Mouse (Mus musculus) right cerebral cortex, postnatal 10 days (tissue): ENCODE measurements at regions not wholly inside any gene's neighbourhood (a gene's known extent, or its start where the extent isn't known, plus 50 kb on each side); places are given as distances from the start of the nearest gene placed in this dataset.

Experiments used
- DNase-seq, 2 experiments: peaks; one replicate each; pipeline ENCODE4 v3.0.0; 2021; ENCODE audit warnings: low spot score in 2 of 2

DNA sequence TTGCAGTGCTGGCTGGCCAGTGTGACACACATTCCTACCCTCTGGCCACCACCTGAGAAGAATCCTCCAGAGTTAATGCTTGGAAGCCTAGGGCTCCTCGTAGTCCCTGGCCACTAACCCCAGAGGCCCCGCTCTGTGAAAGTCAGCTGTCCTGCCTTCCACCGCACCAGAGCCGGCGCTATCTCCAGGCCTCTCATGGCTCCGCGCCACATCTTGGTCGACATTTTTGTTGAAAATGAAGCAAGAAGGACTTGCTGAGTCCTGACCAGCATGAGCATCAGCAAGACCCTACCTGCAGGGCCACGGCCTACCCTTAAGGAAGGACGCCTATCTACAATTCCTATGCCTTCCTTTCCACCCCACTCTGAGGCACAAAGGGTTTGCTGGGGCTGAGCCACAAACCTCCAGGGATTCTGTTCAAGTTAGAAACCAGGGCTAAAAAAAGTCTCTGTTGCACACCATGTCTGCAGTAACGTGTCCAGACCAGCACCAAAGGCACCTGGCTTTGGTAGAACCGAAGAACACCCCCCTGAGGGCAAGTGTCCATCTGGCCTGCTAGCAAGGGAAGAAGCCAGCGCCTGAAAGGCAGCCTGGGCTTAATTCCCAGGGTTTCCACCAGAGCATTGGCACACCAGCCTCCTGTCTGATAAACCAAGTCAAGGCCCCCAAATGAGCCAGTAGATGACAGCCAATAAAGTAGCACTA lies 97.5 kb upstream of the Spred2 start:
- no peak for DNase-seq

- no peak for DNase-seq
Measured at GRCm38 (mm10) chr11:19827996-19828395, 96.2 kb upstream of the Spred2 start.

- DNase-seq: no peak
Measured at GRCm38 (mm10) chr11:19828959-19829401, 95.2 kb upstream of the Spred2 start.

DNA sequence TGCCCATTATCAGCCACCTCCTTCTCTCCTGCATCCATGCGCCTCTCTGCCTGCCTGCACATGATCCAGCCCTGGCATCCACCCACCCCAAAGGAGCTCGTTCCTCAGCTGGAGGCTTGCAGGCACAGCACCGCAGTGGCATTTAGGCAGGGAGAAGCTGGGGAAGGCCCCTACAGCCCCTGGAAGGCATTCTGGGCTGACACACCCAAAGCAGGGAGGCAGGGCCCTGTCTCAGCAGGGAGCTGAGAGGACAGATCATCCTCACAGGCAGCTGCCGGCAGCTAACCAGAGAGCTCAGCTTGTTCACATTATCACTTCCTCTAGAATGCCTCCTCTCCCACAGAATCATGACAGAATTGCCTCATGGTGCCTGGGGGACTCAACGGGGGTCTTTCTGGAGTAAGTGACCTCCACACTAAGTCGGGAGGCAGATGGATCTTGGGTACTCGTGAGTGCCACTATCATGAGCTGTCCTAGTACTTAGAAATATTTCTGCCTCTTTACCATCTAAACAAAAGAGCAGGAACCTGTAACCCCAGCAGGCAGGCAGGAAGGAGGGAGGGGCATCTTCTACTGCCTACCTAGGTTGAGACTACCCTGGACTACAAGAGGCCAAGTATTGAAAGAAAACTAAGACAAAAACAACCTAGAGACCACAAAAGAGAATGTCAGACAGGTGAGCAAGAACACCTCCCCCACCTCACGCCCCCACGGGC lies 94.5 kb upstream of the Spred2 start:
- DNase-seq: no peak

DNA sequence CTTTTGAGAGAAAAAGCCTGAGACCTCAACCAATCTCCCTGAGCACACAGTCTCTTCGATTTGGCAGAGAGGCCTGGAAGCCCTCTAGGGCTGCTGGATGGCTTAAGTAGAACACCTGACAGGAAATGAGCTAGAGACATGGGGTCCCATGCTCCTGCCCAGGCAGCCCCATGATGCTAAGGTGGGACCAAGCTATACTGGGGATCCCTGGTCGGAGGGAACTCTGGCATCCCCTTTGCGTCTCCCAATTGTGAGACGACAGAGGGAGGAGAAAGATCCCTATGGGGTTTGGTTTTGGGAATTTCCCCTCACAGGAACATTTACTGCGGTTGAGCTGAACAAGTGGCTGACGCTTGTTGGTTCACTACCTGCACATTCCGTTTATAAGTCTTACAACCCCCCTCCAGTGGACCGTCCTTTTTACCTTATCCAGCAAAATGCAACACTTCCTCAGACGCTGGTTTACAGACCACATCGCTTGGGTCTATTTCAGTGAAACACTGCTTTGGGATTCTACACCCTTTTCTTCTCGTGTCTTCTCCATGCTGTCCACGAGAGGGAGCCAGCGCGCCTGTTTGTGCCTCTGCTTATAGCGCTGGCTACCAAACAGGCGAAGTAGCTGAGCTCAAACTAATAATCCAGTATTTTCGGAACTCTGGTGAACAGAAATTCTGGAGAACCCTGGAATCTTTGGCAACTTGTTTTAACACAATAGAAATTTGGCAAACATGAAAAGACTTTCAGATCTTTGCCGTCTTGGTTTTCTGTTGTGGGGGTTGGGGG lies 93.7 kb upstream of the Spred2 start:
- peak; percentile 84 to 94 for DNase-seq

DNA sequence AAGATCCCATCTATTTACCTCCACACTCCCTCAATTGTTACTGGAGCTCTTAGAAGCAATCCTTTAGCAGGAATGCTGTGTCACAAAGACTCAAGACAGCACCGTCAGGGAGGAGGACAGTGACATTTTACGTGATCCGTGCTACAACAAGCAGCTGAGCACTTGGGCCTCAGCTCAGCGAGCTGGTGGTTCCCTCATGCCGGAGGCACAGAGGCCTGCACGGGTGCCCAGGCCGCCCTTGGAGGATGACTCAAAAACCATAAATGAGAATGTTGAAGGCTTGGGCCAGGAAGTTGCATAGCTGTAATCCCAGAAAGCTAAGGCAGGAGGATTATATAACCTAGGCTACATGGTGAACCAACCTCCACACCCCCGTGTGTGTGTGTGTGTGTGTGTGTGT lies 89.6 kb upstream of the Spred2 start:
- no peak for DNase-seq

DNA sequence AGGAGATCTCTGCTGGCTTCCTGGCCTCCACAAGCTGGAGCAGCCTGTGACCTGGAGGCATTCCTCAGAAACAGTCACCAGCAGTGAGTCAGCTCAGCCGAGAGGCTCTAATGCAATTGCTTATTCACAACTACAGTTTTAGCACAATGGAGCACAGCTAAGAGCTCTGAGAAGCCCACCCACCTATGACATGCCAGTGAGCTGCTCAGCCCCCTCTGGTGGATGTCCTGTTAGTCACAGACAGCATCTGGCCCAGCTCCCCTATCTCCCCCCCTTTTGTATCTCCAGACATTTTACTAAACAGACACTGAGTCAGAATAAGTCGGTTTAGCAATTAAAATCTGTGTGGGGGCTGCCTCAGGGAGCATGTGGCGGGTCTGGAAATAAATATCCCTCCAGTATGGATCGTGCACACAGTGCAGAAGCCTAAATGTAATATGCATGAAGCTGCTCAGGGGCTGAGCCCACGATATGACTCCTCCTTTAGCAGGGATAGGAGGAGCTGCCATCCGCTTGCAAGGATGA lies 88.9 kb upstream of the Spred2 start:
- DNase-seq: peak; percentile 78 to 88

- no peak for DNase-seq
Measured at GRCm38 (mm10) chr11:19838932-19839331, 85.2 kb upstream of the Spred2 start.

DNA sequence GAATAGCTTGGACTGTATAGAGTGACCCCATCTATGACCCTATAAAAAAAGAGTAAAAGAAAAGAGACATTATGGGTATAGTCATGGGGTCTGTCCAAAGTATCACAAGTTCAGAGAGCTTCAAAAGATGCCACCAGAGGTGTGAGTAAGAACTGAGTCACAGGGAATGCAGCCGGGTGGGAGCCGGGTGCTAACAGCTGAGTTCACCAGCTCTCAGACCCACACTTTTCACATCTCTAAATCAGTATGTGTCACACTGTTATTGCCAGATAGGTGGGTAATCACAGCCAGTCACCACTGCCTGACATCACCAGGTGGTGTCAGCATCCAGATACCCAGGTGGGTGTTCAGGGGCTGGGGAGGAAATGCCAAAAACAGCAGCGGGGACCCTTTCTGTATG lies 81.1 kb upstream of the Spred2 start:
- DNase-seq: no peak

GRCm38 (mm10) chr11:19847910-19848309 lies 76.3 kb upstream of the Spred2 start:
- no peak for DNase-seq

GRCm38 (mm10) chr11:19848412-19848811 lies 75.8 kb upstream of the Spred2 start:
- no peak for DNase-seq

- DNase-seq: no peak
Measured at GRCm38 (mm10) chr11:19849347-19849811, 74.8 kb upstream of the Spred2 start.

DNA sequence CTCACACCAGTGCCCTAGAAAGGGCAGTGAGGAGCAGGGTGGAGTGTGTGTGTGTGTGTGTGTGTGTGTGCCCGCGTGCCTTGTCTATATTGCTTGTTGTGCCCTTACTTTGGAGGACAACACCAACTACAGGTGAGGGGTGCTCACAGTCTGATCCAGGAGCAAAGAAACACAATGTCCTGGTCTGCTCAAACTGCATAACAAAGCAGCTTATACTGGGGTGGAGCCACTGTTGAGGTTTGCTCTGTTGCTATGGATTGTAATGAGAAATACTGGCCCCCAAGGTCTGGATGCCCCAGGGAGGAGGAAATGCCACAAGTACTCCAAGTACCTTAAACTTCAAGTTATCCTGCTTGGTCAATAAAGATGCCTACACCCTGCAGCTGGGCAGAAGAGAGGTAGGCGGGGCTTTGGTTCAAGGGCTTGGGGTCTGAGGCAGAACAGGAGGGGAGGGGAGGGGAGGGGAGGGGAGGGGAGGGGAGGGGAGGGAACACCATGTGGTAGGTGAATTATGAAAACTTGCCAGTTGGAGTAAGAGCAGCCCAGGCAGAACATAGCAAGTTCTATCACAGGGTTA lies 74.2 kb upstream of the Spred2 start:
- DNase-seq: no peak

DNA sequence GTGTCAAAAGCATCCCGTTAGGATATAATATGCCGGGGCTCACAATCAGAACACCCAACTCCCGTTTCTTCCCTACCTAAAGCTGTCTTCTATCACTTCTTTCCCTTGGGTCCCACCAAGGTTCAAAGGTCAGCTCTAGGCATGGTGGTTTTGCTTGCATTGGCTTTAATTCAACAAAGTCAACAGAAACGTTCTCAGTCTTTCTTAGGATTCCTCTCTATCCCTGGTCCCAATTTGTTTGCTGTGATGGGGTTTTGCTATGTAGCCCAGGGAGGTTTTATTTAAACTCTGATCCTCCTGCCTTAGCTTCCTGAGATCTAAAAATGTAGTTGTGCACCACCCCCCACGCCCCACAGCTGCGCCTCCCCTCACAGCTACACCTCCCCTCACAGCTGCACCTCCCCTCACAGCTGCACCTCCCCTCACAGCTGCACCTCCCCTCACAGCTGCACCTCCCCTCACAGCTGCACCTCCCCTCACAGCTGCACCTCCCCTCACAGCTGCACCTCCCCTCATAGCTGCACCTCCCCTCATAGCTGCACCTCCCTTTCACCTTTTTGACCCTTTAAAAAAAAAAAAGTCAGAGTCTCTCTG lies 73.1 kb upstream of the Spred2 start:
- no peak for DNase-seq

GRCm38 (mm10) chr11:19861596-19861995 lies 62.6 kb upstream of the Spred2 start:
- no peak for DNase-seq

DNA sequence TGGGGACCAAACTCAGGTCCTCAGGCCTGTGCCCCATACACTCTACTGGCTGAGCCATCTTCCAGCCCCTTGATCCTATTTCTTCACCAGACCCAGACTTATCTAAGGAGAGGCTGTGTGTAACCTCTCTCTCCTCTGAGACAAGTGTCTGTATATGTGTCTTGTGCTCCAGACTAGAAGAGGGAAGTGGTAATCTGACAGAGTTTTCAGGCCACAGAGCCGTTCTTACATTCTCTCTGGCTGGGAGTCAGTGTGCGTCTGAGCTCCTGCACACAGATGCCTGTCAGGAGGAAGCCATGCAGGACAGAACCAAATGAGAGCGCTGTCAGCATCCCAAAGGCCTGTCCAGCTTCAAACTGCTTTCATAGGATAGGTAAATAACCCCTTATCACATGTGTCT lies 60.8 kb upstream of the Spred2 start:
- DNase-seq: no peak

- DNase-seq: no peak
Measured at GRCm38 (mm10) chr11:19866262-19866661, 57.9 kb upstream of the Spred2 start.

DNA sequence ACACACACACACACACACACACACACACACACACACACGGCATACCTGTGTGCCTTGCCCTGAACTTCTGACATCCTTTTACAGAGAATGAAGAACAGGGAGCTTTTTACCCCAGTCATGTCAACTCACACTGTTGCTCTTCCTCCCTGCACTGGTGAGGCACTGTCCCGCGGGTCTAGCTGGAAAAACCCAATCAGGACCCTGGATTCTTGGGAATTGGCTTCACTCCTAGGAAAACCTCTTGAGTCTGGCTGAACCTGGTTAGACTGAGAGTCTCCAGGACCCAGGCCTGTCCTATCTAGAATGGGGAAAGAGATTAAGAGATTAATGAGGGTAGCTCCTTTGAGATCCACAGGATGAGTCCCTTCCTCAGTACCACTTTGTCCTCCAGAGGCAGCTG lies 54.5 kb upstream of the Spred2 start:
- DNase-seq: no peak

GRCm38 (mm10) chr11:19870136-19870535 lies 54.0 kb upstream of the Spred2 start:
- no peak for DNase-seq

GRCm38 (mm10) chr11:19873796-19874195 lies 50.4 kb upstream of the Spred2 start:
- DNase-seq: no peak
